In the genomic region with DNA sequence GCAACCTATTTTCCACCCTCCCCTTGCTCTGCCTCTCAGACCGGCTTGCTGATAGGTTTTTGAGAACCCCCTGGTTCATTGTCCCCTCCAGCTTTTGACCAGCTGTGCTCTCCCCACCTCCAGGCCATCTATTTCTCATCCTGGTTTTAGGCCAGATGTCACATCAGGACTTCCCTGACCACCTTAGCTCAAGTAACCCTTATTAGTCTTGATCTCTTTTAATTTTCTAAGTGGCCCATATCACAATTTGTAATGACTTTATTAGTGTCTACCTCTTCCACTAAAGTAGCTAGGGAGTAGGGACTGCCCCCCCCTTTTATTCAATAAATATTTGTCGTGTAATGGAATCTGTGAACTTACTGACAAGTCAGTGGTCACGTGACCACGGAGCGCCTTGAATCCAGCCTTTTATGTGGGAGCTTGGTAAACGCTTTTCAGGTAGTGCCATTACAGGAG, we compare ENCODE assay signal across 8 mouse cellular contexts. TPM values are rescaled to one million over a fixed set of nuclear protein-coding genes. Genes with fewer than 3 reads are reported as not detected.
DNase-seq lines count a peak whose midpoint lies in the region; ATAC-seq and TF ChIP-seq lines count a peak whose summit lies in the region.

No protein-coding gene starts in this region.

- peak overlapping the region; percentile 77 for H3K9ac ChIP-seq in hindbrain, embryonic 11.5 days (ENCODE audit: low read depth, low read length)
- peak overlapping the region; percentile 86 for H3K9ac ChIP-seq in liver, embryonic 11.5 days (ENCODE audit: low read depth, low read length)

- TF ChIP-seq POLR2A in spleen, adult 2 months (IDR thresholded peaks at IDR 0.05; ENCODE audit: low read depth, low read length) = no peak
- no peak for TF ChIP-seq POLR2A in olfactory bulb, adult 2 months (IDR thresholded peaks at IDR 0.05; ENCODE audit: insufficient read depth, low read depth, low read length)

- H3K4me3 ChIP-seq in spleen, adult 2 months (ENCODE audit: extremely low read depth, insufficient read depth, insufficient read length) = peak overlapping the region; percentile 87
- H3K4me3 ChIP-seq in hindbrain, embryonic 11.5 days (ENCODE audit: low read depth, low read length) = peak overlapping the region; percentile 84
- peak overlapping the region; percentile 84 for H3K4me3 ChIP-seq in liver, embryonic 11.5 days (ENCODE audit: low read depth, low read length)
- peak overlapping the region; percentile 99 for H3K4me3 ChIP-seq in olfactory bulb, adult 2 months (ENCODE audit: insufficient read depth, low read depth, low read length)

- no peaks in the 10 kb centered on the region for H3K27me3 ChIP-seq in spleen, adult 2 months (ENCODE audit: control insufficient read depth, insufficient read depth, low read length)
- no peaks in the 10 kb centered on the region for H3K27me3 ChIP-seq in hindbrain, embryonic 11.5 days (ENCODE audit: control insufficient read depth, insufficient read depth, low read length)
- no peaks in the 10 kb centered on the region for H3K27me3 ChIP-seq in liver, embryonic 11.5 days (replicated peaks; ENCODE audit: control insufficient read depth, insufficient read depth, low read length)

- H3K4me1 ChIP-seq in spleen, adult 2 months (ENCODE audit: control insufficient read depth, insufficient read depth, insufficient read length) = peaks cover 7% of the 10 kb centered on the region
- no peaks in the 10 kb centered on the region; the same call in 1 of the 2 replicates for H3K4me1 ChIP-seq in hindbrain, embryonic 11.5 days (replicated peaks; ENCODE audit: control insufficient read depth, insufficient read depth, low read length)
- peaks cover 15% of the 10 kb centered on the region for H3K4me1 ChIP-seq in liver, embryonic 11.5 days (replicated peaks; ENCODE audit: control insufficient read depth, insufficient read depth, low read length)
- H3K4me1 ChIP-seq in olfactory bulb, adult 2 months (ENCODE audit: control insufficient read depth, insufficient read depth, low read length) = peaks cover 2% of the 10 kb centered on the region

- H3K36me3 ChIP-seq in spleen, adult 2 months (ENCODE audit: control insufficient read depth, insufficient read depth, low read length) = peaks cover 13% of the 10 kb centered on the region
- H3K36me3 ChIP-seq in hindbrain, embryonic 11.5 days (ENCODE audit: control insufficient read depth, insufficient read depth, low read length) = peaks cover 4% of the 10 kb centered on the region; the same call in 1 of the 2 replicates
- peaks cover 18% of the 10 kb centered on the region for H3K36me3 ChIP-seq in liver, embryonic 11.5 days (ENCODE audit: control insufficient read depth, insufficient read depth, low read length)

- no peak for DNase-seq in spleen, adult 2 months (ENCODE audit: low read depth in 1 of 2, low spot score in 2 of 2)
- DNase-seq in spleen, postnatal 14 days (ENCODE audit: low spot score in 2 of 2) = no peak
- DNase-seq in c-Kit-negative CD71-positive TER-119-positive erythroid progenitor cells, embryonic 14.5 days (ENCODE audit: low read depth, low spot score) = peak; percentile 73
- DNase-seq in hindbrain, embryonic 11.5 days (ENCODE audit: low spot score) = peak; percentile 52
- no peak for DNase-seq in liver, embryonic 11.5 days (ENCODE audit: low spot score)
- DNase-seq in spleen, postnatal 36 days (ENCODE audit: low spot score in 2 of 2) = no peak
- DNase-seq in spleen, adult 12 weeks (ENCODE audit: low spot score) = no peak

- H3K4me2 ChIP-seq in hindbrain, embryonic 11.5 days (replicated peaks; ENCODE audit: low read depth, low read length) = peak overlapping the region; percentile 74
- peak overlapping the region; percentile 81 for H3K4me2 ChIP-seq in liver, embryonic 11.5 days

- no peaks in the 10 kb centered on the region for H3K9me3 ChIP-seq in hindbrain, embryonic 11.5 days (ENCODE audit: control insufficient read depth, low read length)
- H3K9me3 ChIP-seq in liver, embryonic 11.5 days (ENCODE audit: control insufficient read depth, low read length) = no peaks in the 10 kb centered on the region

- WGBS in spleen, adult 2 months = under 1% methylated on average over 6 of the region's 6 CpGs
- 2% methylated on average over 6 of the region's 6 CpGs for WGBS in hindbrain, embryonic 11.5 days
- 1% methylated on average over 6 of the region's 6 CpGs for WGBS in liver, embryonic 11.5 days
- WGBS in olfactory bulb, adult 2 months = under 1% methylated on average over 6 of the region's 6 CpGs

- no peak for TF ChIP-seq CTCF in spleen, adult 2 months (IDR thresholded peaks at IDR 0.05; ENCODE audit: extremely low read depth, insufficient read depth, insufficient read length, insufficient replicate concordance)
- TF ChIP-seq CTCF in olfactory bulb, adult 2 months (IDR thresholded peaks at IDR 0.05; ENCODE audit: insufficient read depth, low read depth, low read length) = no peak

- ATAC-seq in hindbrain, embryonic 11.5 days (ENCODE audit: low FRiP score) = peak; percentile 47; the same call in 1 of the 2 replicates
- ATAC-seq in liver, embryonic 11.5 days (replicated peaks; ENCODE audit: low FRiP score) = no peak

- peak overlapping the region; percentile 76 for H3K27ac ChIP-seq in spleen, adult 2 months (ENCODE audit: insufficient read depth, low read length)
- H3K27ac ChIP-seq in hindbrain, embryonic 11.5 days (ENCODE audit: low read depth, low read length) = peak overlapping the region; percentile 80; the same call in 1 of the 2 replicates
- peak overlapping the region; percentile 90 for H3K27ac ChIP-seq in liver, embryonic 11.5 days (ENCODE audit: low read depth, low read length)
- H3K27ac ChIP-seq in olfactory bulb, adult 2 months (ENCODE audit: insufficient read depth, low read depth, low read length) = 0 out of 2 replicates have a peak overlapping the region, but pooled peaks have one; percentile 34

RNA-seq across cellular contexts. Expression of a gene that starts 0.7 kb away (rescaled TPM):
- 86.0 and 93.4 TPM in 2 replicates for polyA plus RNA-seq in spleen, adult 2 months (2012; rRNA removed)
- 43.5 and 45.8 TPM in 2 replicates for polyA plus RNA-seq in hindbrain, embryonic 11.5 days (2014; fragmentation: Nextera tagmentation; extraction: Ambion mirVana)
- polyA plus RNA-seq in liver, embryonic 11.5 days (2014; fragmentation: Nextera tagmentation; extraction: Ambion mirVana) = 32.3 and 34.8 TPM in 2 replicates
- not detected in 2 replicates for polyA plus RNA-seq in olfactory bulb, adult 2 months (2012; ENCODE audit: insufficient read depth, insufficient read length, low replicate concordance, missing spikeins)

RNA-seq across cellular contexts. Expression of a gene that starts 8.3 kb away (rescaled TPM):
- 10.0 and 11.9 TPM in 2 replicates for polyA plus RNA-seq in spleen, adult 2 months (2012; rRNA removed)
- 1.0 and 1.1 TPM in 2 replicates for polyA plus RNA-seq in hindbrain, embryonic 11.5 days (2014; fragmentation: Nextera tagmentation; extraction: Ambion mirVana)
- polyA plus RNA-seq in liver, embryonic 11.5 days (2014; fragmentation: Nextera tagmentation; extraction: Ambion mirVana) = 2.4 and 3.9 TPM in 2 replicates
- not detected in 2 replicates for polyA plus RNA-seq in olfactory bulb, adult 2 months (2012; ENCODE audit: insufficient read depth, insufficient read length, low replicate concordance, missing spikeins)

RNA-seq across cellular contexts. Expression of a gene that starts 8.5 kb away (rescaled TPM):
- polyA plus RNA-seq in spleen, adult 2 months (2012; rRNA removed) = 72.3 and 77.7 TPM in 2 replicates
- 6.5 and 7.8 TPM in 2 replicates for polyA plus RNA-seq in hindbrain, embryonic 11.5 days (2014; fragmentation: Nextera tagmentation; extraction: Ambion mirVana)
- 22.6 and 26.1 TPM in 2 replicates for polyA plus RNA-seq in liver, embryonic 11.5 days (2014; fragmentation: Nextera tagmentation; extraction: Ambion mirVana)
- polyA plus RNA-seq in olfactory bulb, adult 2 months (2012; ENCODE audit: insufficient read depth, insufficient read length, low replicate concordance, missing spikeins) = not detected in 2 replicates

RNA-seq across cellular contexts. Expression of a gene that starts 20.8 kb away (rescaled TPM):
- polyA plus RNA-seq in spleen, adult 2 months (2012; rRNA removed) = 35.0 and 37.7 TPM in 2 replicates
- polyA plus RNA-seq in hindbrain, embryonic 11.5 days (2014; fragmentation: Nextera tagmentation; extraction: Ambion mirVana) = 45.6 and 52.3 TPM in 2 replicates
- 75.6 and 81.1 TPM in 2 replicates for polyA plus RNA-seq in liver, embryonic 11.5 days (2014; fragmentation: Nextera tagmentation; extraction: Ambion mirVana)
- polyA plus RNA-seq in olfactory bulb, adult 2 months (2012; ENCODE audit: insufficient read depth, insufficient read length, low replicate concordance, missing spikeins) = not detected in 2 replicates

RNA-seq across cellular contexts. Expression of a gene that starts 23.0 kb away (rescaled TPM):
- polyA plus RNA-seq in spleen, adult 2 months (2012; rRNA removed) = 85.2 and 86.9 TPM in 2 replicates
- polyA plus RNA-seq in hindbrain, embryonic 11.5 days (2014; fragmentation: Nextera tagmentation; extraction: Ambion mirVana) = 89.8 and 102 TPM in 2 replicates
- polyA plus RNA-seq in liver, embryonic 11.5 days (2014; fragmentation: Nextera tagmentation; extraction: Ambion mirVana) = 91.8 and 106 TPM in 2 replicates
- polyA plus RNA-seq in olfactory bulb, adult 2 months (2012; ENCODE audit: insufficient read depth, insufficient read length, low replicate concordance, missing spikeins) = not detected in 2 replicates

Comparison
In these comparisons a context has a peak if more than half of its experiments do, and no peak if none do; other contexts are left out.
1. DNase-seq: peak in c-Kit-negative CD71-positive TER-119-positive erythroid progenitor cells, embryonic 14.5 days (single experiment) and hindbrain, embryonic 11.5 days (single experiment); none in spleen, adult 2 months (0 of 2), spleen, postnatal 14 days (0 of 2), liver, embryonic 11.5 days (single experiment), spleen, postnatal 36 days (0 of 2) and spleen, adult 12 weeks (single experiment).
2. H3K27ac ChIP-seq: peak in every context shown above with its lines; median percentile 90 in liver, embryonic 11.5 days; 80 in hindbrain, embryonic 11.5 days; 76 in spleen, adult 2 months; 34 in olfactory bulb, adult 2 months.
3. Peak in every context shown above with its lines, with median percentiles within 50 percentile points of each other: H3K4me3 ChIP-seq.